Mouse (Mus musculus): ENCODE data around the gene Gm13128.
"Not testable (repeated sequence)": the region's sequence is repeated elsewhere in the genome, so short reads cannot be mapped to it uniquely, and the experiment has no call there.

The Gm13128 gene

GRCm38 (mm10) chr4:144329949-144330348 lies at the start of gene Gm13128:
Gm13128 (plus strand) TSS chr4:144330249.
- not testable (repeated sequence) for DNase-seq

- peak; percentile 30 for DNase-seq
Observed at GRCm38 (mm10) chr4:144280388-144280787, 49.7 kb upstream of the Gm13128 start, which contains the start of gene Pramel5. Pramel5 (minus strand) TSS chr4:144280488.

GRCm38 (mm10) chr4:144299414-144299813 lies 30.6 kb upstream of the Gm13128 start:
- not testable (repeated sequence) for DNase-seq

GRCm38 (mm10) chr4:144312666-144313460 lies 17.2 kb upstream of the Gm13128 start:
- DNase-seq = not testable (repeated sequence)

- DNase-seq = not testable (repeated sequence)
Observed at GRCm38 (mm10) chr4:144335856-144336255, 5.8 kb downstream of the Gm13128 start.

GRCm38 (mm10) chr4:144357642-144358041 lies 27.6 kb downstream of the Gm13128 start, which contains the start of gene Gm13119:
Gm13119 (plus strand) TSS chr4:144357942.
- peak; percentile 24 for DNase-seq

GRCm38 (mm10) chr4:144377911-144378310 lies 47.9 kb downstream of the Gm13128 start, which contains the start of gene Pramef20:
Pramef20 (minus strand) TSS chr4:144377933.
- DNase-seq = peak; percentile 54
